Mouse (Mus musculus) cerebellum, adult 11 months (tissue): ENCODE measurements around the gene P4hb.
"Not testable (repeated sequence)": the region's sequence is repeated elsewhere in the genome, so short reads cannot be mapped to it uniquely, and the experiment has no call there.

ENCODE experiments used
- DNase-seq: peaks from one replicate; pipeline ENCODE4 v3.0.0; 2022

The P4hb gene

GRCm38 (mm10) chr11:120597240-120598235, 24.5 kb upstream of the P4hb start:
- no peak for DNase-seq

DNA sequence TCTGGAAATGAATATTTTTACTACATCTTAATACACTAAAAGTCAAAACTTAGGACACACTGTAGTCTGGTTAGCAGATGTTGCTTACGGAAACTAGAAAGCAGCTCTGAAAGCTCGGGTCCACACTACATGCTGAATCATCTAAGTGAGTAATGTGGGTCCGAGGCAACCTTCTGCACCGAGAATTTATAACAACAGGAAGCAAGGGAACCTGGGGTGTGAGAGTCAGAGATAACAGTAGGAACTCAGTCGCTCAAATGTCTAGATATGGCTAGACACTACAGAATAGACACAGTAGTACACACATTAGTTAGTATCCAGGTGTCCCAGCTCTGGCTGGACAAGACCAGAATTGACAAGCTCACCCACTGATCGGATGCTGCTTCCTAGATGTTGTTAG, 15.5 kb upstream of the P4hb start:
- no peak for DNase-seq

- DNase-seq, result no peak
Measured at GRCm38 (mm10) chr11:120583937-120584336, 10.9 kb upstream of the P4hb start.

DNA sequence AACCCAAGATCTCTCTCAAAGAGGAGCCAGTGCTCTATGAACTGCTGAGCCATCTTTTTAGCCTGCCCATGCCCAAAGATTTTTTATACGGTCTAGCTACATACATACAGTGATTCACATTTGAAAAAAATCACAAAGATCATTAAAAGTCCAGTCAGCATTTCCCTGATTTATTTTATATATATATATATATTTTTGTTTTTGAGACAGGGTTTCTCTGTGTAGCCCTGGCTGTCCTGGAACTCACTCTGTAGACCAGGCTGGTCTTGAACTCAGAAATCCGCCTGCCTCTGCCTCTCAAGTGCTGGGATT, 9.9 kb upstream of the P4hb start:
- DNase-seq, result not testable (repeated sequence)

DNA sequence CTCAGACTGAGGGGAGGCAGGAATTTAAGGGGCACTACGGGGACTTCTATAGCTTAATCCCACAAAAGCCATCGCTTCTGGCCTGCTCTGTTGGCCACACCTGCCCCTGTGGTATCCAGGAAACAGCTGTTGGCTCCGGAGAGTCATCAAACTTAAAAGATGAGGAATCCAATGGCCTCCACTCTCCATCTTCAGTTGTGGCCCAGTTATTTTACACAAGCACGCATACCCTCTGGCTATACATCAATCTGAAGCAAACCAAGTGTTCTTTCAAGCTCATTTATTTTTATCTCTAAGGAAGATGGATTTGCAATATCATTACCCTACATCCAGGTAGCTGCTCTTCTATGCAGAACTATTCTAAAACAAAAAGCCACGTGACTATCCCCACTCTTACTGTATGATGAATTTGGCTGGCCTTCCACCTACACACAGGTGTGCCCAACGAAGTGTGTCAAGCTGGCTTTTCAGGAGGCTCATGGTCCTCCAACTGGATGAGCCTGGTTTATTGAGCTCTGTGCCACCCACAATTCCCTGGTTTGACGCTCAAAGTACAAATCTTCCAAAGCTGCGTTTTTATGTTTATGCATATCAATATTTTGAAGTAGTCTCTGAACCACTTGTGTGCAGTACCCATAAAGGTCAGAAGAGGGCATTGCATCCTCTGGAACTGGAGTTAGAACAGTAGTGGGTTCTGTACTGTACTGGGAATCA, 9.4 kb upstream of the P4hb start:
- no peak for DNase-seq

- peak; percentile 85 for DNase-seq
Measured at GRCm38 (mm10) chr11:120581490-120582267, 8.6 kb upstream of the P4hb start, which contains the start of gene Arhgdia. Gene Arhgdia (minus strand): TSS chr11:120581624.

DNA sequence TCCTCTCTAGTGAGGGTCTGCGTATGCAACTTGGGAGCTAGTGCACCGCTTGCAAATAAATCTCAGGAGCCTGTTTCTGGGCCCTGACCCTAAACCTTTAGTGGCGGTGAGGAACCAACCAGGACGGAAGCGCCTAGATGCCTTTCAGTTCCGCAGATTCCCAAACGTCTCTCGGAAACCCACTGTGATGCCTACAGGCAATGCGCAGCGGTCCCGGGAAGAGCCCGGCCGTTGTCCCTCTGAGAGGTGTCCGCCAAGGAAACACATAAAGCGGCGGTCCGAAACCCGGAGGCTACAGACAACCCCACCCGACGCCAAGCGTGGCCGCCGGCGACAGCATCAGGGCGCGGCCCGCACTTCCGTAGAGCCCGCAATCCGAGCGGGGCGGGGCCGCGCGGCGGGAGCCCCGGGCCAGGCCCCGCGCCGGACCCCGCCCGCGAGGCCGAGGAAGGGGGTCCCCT, 7.8 kb upstream of the P4hb start:
- DNase-seq, result no peak

- no peak for DNase-seq
Measured at GRCm38 (mm10) chr11:120580190-120580589, 7.1 kb upstream of the P4hb start.

DNA sequence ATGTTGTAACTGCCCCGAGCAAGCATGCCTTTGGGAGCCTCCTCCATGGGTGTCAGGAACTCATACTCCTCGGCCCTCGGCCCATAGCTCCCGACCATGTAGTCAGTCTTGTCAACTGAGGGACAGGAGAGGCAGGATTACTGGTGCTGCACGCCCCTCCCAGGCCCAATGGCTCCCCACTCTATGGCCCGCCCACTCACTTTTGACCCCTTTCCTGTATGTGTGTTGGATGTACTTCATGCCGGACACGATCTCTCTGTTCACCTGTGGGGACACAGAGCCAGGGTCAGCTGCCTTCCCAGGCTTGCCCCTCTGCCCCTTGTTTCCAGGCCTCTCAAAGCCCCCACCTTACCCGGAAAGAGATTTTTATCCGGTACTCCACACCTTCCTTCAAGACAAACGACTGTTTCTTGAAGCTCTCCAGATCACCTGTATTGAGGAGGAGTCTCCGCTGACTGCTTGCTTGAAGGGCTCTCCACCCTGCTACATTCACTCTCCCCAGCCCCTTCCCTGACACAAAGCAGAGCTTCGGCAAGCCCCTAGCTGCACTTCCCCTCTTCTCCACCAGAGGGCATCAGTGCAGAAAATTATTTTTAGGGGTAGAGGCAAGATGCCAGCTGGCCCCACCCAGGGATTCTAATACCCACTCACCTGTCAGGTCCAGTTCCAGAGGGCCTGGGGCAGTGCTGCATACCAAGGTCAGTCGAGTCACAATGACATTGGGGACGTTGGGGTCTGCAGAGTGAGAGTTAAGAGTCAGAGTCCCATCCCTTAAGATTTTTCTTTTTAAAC, 6.5 kb upstream of the P4hb start:
- peak; percentile 71 for DNase-seq

DNA sequence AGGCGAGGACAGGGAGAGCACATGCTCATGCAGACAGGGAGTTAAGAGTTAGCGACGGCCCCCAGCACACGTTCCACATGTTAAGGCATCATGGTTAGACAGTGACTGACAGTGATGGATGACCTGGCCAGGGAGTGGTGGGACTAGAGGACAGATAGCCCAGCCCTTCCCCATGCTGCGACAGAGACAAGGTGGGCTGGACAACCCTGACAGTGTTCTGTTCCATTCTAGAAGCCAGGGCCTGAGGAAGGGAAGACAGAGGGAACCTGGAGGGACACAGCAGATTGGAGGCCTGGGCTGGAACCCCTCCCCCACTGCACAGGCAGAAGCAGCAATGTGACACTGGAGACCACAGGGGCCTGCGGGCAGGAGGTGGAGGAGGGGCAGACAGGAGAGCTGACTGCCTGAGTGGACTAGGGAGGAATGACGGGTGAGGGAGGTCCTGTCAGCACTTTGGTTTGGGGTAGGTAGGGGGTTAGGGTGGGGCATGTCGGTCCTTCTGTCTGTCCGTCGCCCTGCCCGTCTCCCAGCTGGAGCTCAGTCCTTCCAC, 5.7 kb upstream of the P4hb start:
- no peak for DNase-seq

- DNase-seq, result no peak
Measured at GRCm38 (mm10) chr11:120578024-120578693, 5.1 kb upstream of the P4hb start.

- DNase-seq, result no peak
Measured at GRCm38 (mm10) chr11:120577211-120578023, 4.4 kb upstream of the P4hb start.

DNA sequence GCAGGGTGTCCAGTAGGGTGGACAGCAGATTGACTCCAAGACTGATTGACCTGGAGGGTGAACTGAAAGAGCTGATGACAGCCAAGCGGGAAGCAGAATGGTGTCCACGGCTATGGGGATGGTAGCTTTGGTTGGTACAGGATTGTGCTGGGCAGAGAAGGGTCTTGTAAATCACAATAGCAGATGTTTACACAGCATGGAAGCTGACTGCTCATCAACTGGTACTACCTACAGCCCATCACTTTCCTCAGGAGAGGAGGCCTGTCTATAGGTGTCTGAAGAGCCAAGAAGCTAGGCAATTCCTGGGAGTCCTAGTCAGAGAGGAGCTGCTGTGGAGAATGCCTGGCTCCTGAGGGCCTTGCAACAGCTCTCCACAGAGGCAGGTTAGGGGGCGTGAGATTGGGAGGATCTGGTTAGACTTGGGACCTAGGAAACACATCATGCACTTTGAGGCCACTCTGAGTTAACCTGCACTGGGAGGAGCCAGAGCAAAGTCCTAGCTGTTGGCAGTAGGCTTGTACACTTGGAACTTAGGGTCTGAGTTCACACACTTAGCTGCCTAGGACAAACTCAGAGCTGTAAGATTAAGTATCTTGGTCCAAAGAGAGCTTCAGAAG, 3.4 kb upstream of the P4hb start:
- DNase-seq, result no peak

GRCm38 (mm10) chr11:120575940-120576339, 2.9 kb upstream of the P4hb start:
- DNase-seq, result no peak

GRCm38 (mm10) chr11:120575046-120575445, 2.0 kb upstream of the P4hb start:
- no peak for DNase-seq

GRCm38 (mm10) chr11:120574278-120574600, 1.2 kb upstream of the P4hb start:
- no peak for DNase-seq

- no peak for DNase-seq
Measured at GRCm38 (mm10) chr11:120573585-120574277, 678 bp upstream of the P4hb start.

GRCm38 (mm10) chr11:120572417-120572751, 669 bp downstream of the P4hb start:
- DNase-seq, result no peak

DNA sequence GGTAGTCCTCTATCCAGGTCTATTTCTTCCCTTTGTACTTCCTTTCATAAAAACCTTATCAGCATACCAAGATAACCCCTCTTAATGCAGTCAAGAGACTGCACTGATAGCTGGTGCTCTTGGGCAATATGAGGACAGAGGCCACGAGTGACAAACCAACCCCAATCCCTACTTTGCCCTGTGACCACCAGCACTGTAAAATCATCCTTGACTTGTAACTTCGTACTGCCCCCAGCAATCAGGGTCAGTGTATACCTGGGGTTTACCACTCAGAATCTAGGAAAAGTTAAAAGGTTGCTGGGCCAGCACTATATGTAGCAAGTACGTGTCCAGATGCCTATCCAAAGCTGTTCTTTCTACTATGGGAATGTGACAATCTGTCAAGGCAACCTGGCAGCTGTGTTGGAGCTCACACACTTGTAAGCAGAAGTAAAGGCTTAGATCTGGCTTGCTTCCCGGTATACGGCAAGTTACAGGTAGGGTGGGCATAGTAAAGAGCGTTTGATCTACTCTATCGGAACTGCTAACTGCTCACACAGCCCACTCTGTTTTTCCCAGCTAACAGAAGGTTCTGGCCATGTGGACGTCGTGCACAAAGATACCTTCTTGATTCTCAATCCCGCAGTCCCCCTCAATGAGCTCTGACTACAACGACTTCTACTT, 1.2 kb downstream of the P4hb start:
- DNase-seq, result no peak
